Mouse (Mus musculus) ES-E14 (cell line): ENCODE results near the gene H2-Oa.

Experiments
- CHD2 ChIP-seq: IDR thresholded peaks from 2 replicates; pipeline ENCODE4 v1.6.1; 2014; ENCODE audit warnings: mild to moderate bottlenecking, low read depth, low read length, inconsistent platforms
- HCFC1 ChIP-seq: IDR thresholded peaks from 2 replicates; pipeline ENCODE4 v1.6.1; 2012; ENCODE audit warnings: low read length, inconsistent platforms, borderline replicate concordance; ENCODE audit not compliant: insufficient read depth
- ZC3H11A ChIP-seq: IDR thresholded peaks from 2 replicates; pipeline ENCODE4 v1.6.1; 2012; ENCODE audit warnings: low read depth, mild to moderate bottlenecking, inconsistent platforms, low read length, borderline replicate concordance
- ZNF384 ChIP-seq: IDR thresholded peaks from 2 replicates; pipeline ENCODE4 v1.6.1; 2012; ENCODE audit warnings: low read depth, low read length, inconsistent platforms

DNA sequence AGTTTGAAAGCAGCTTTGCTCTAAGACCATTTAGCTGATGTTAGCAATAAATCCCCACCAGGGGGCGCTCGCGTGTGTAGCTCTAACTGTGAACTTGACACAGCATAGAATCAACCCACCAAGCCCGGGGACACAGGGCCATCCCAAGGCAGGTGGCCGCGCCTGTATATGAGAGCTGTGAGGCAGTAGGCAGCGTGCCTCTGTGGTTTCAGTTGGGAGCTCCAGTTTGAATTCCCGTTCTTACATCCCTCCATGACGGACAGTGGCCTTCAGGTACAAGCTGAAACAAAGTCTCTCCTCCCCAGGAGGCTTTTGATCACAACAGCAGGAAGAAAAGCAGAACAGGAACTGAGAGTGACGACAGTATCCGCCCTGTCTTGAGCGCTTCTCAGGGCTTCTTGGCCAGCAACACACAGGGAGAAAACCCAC lies 9.5 kb downstream of the H2-Oa start:
- TF ChIP-seq CHD2 (no peak), HCFC1 (no peak), ZNF384 (no peak), ZC3H11A (no peak)
